Mouse (Mus musculus): ENCODE results near the gene 4833427G06Rik.

4833427G06Rik gene

DNA sequence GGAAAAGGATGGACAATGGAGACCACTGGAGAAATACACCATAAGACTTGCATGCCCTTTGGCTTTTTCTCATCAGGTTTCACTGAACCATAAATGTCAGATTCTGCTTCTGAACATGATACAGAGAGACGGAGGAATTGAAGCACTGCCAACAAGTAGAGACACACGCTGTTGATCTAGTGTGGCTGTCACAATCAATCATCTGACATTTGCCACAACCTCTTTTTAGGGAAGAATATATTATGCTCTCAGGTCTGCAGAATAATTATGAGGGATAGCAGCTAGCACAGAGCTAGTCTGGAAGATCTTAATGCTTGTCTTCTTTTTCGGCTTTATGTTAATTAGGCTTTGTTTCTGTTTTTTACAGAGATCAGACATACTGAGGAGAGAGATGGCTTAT lies 33.7 kb downstream of the 4833427G06Rik start:
- DNase-seq (ENCODE audit: low read depth, low spot score), result no peak

DNA sequence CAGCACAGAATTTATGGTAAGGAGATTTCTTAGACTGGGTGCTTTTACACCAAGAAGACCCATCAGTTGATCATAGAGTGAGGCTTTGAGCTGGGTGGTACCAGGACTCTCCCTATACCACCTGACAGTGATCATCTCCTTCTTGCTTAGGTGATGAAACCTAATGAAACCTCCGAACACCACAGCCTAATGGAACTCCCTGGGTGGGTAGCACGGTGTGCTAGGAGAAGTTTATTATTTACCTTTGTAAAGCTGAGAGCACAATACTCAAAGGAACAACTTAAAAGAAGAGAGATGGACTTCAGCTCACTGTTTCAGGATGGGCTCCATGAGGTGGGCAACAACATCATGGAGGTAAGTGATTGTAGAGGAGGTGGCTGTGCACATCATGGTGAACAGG lies 41.3 kb downstream of the 4833427G06Rik start, which contains the start of gene Btg4:
Btg4 (plus strand) TSS at position 301 of the 400 bp plus-strand sequence.
- no peak for DNase-seq (ENCODE audit: low read depth, low spot score)

DNA sequence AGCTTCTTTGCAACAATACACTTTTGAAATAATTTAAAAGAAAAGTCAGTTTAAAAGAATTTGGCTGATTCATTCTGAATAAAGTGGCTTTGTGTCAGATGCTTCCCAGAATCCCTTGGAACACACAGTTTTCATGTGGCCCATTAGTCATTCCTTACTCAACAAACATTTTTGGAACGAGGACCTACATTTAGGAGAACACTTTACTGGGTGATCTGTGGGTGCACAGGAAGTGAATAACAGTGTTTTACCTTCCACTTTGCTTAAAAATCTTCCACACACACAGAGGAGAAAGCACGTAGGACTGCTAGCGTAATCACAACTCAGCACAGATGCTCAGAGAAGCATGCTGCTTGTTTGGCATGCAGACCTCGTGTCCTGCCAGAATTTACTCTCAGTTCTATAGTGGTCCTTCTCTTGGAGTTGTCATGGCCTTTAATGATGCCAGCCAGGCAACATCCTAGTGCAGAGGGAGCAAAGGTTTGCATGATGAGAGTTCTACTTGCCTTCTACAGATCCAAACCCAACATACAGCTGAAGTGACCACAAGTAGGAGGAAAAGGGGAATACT lies 42.8 kb downstream of the 4833427G06Rik start:
- DNase-seq (ENCODE audit: low read depth, low spot score), result no peak

DNA sequence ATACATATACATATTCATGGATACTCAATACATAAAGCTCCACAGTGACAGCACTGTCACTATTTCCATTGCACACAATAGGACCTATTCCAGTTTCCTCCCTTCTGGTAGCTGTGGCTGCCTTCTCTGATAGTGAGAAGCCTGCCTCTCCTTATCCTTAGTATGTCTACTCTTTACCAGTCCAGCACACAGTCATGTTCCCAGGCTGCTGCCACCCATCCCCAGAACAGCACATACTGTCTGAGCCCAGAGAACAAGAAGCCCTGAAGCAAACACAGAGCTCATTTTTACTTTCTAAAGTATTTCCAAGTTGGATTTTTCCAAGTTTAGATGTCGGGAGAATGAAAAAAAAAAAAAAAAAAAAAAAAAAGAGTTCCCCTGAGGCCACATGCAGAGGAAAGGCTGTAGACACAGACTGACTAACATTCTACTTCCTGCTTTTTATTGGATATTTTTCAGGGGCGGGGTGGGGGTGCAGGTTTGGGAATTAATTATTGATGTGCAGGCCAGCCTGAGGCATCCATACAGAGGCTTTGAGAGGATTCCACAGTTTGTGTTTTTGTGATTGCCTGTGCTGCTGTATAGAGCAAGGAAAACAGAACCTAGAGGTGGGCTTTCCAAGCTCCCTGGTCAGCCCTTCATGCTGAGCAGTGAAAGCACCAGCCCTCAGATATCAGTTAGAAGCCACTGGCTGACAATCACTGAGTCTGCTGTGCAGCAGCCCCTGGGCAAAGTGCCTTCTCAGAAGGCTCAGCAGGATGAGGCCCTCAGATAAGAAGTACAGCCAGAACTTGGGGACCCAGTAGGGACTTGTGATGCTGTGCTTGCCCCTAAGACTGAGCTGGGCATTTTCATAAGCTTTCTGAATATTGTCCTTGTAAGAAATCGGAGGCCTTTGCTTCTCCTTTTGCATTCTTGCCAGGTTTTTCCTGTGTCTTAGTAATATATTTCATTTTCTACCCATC lies 45.2 kb downstream of the 4833427G06Rik start:
- DNase-seq (ENCODE audit: low read depth, low spot score), result no peak

DNA sequence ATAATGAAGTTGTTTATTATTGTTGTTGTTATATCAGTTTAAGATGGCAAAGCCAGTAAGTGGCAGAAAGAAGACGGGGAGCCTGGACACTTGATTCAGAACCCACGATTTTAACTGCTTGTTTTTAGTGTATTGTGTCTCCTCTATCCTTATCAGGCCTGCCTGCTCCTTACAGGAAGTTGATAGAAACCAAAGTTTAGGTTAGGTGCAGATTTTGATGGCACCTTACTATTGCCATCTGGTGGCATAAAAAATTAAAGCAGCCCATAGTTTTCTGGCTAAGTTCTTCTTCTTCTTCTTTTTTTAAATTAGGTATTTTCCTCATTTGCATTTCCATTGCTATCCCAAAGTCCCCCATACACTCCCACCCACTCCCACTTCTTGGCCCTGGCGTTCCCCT lies 49.7 kb downstream of the 4833427G06Rik start:
- DNase-seq (ENCODE audit: low read depth, low spot score), result no peak

DNA sequence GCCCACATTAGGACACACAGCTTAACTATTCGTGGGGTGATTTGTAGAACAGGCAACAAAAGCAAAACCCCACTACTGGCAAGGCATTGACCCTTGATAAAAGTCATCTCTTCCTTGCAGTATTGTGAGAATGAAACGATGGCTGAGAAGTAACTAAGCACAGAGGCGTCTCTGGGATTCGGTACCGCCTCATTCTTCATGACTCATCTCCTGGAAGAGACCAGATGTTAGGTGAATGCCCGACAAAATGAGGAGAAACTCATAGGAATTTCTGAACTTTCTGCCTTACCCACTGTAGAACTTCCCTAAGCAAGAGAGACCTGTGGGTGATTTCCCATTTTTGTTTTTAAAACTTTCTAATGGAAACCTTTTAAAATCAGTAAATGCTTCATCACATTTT lies 59.7 kb downstream of the 4833427G06Rik start:
- no peak for DNase-seq (ENCODE audit: low read depth, low spot score)

DNA sequence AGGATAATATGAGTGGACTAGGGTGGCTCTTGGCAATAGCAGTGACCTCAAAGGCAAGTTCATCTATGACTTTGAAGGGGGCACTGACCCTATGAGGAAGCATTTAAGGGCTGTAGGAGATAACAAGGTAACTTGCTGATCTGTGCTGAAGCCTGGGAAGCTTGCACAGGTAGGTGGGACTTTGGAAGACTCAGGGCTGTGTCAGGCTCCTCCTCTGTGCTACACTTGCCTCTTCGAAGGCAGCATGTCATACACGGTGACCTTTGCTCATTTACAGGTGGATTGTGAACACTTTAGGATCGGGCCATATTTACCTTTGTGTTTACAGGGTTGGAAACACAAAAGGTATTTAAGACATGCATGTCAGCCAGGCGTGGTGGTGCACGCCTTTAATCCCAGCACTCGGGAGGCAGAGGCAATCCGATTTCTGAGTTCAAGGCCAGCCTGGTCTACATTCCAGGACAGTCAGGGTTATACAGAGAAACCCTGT lies 60.3 kb downstream of the 4833427G06Rik start:
- no peak for DNase-seq (ENCODE audit: low read depth, low spot score)

DNA sequence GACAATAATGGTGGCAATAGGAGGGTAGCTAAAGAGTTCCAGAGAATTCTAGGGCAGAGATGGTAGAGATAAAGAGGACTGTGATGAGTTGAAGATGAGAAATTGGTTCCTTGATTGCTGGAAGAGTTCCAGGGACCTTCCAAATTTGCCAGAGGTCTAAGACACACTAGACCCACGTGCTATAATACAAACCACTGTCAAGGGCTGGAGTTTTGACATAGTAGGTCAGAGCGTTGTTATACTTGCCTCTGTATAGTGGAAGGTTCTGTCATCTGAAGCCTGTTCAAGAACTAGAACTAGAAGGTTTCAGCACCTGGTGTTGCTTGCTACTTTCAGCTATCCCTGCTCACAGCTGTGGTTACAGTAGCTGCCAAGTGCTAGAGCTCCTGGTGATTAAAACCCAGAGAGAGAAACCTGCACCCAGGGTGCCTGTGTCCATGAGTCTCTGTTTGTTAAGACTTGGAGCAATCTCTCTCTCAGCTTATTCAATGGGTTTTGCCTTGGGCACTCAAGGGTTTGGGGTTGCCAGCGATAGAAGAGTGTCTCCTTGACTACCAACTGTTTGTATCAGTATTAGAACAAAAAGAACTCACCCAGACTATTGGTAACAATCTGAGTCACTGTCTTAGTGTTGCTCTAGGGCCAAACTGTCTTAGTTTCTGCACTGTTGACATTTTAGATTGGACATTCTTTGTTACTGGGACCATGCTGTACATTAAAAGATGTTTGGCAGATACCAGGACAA lies 68.9 kb downstream of the 4833427G06Rik start:
- DNase-seq (ENCODE audit: low read depth, low spot score), result no peak

DNA sequence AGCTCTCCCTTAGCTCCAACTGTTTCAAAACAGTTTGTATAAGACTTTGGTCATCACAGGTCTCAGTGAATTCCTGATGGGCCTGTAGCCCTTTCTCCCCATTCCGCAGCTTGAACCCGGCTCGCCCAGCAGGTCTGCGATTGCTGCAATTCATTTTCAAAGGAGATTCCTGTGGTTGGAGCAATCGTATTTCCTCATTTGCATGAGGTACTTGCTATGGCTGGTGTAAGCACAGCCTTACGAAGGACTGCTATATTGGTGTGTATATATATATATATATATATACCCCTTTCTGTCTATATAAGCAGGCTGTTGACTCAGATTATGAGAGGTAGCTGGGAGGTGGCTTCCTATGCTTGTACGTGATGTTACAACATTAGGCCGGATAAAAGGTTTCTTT lies 69.6 kb downstream of the 4833427G06Rik start:
- DNase-seq (ENCODE audit: low read depth, low spot score), result no peak

DNA sequence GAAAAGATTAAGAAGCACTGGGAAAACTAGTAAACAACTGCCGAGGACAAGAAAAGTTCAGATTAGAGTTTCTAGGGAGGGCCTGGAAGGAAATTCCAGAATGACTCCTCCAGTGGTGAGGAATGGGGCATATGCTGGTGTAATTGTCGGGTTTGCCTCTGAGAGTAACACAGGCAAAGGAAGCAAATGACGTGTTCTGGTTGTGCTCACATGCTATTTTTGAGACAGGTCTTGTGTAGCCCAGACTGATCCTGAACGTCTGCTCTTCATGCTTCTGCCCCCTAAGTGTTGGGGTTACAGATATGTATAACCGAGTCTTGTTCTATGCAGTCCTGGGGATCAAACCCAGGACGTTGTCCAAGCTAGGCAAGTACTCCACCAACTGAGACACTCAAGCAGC lies 70.3 kb downstream of the 4833427G06Rik start:
- DNase-seq (ENCODE audit: low read depth, low spot score), result no peak
